Mouse (Mus musculus) right cerebral cortex, postnatal 25 days (tissue): ENCODE data around the gene N4bp2l2.
"Not testable (repeated sequence)": the region's sequence is repeated elsewhere in the genome, so short reads cannot be mapped to it uniquely, and the experiment has no call there.

Source experiments
- DNase-seq: peaks from one replicate; pipeline ENCODE4 v3.0.0; 2022

The N4bp2l2 gene

GRCm38 (mm10) chr5:150666133-150666739 lies at the start of gene N4bp2l2:
Gene N4bp2l2 (minus strand): TSS chr5:150666183.
- not testable (repeated sequence) for DNase-seq

GRCm38 (mm10) chr5:150713431-150713830 lies 47.4 kb upstream of the N4bp2l2 start:
- DNase-seq, result no peak

- no peak for DNase-seq
These were observed 45.5 kb upstream of the N4bp2l2 start for GRCm38 (mm10) chr5:150711503-150711902.

GRCm38 (mm10) chr5:150707181-150707580 lies 41.2 kb upstream of the N4bp2l2 start:
- DNase-seq, result not testable (repeated sequence)

- not testable (repeated sequence) for DNase-seq
These were observed 40.7 kb upstream of the N4bp2l2 start for GRCm38 (mm10) chr5:150706651-150707050.

GRCm38 (mm10) chr5:150702714-150703113 lies 36.7 kb upstream of the N4bp2l2 start:
- DNase-seq, result no peak

GRCm38 (mm10) chr5:150693277-150693676 lies 27.3 kb upstream of the N4bp2l2 start:
- DNase-seq, result no peak

- DNase-seq, result no peak
These were observed 24.7 kb upstream of the N4bp2l2 start for GRCm38 (mm10) chr5:150690685-150691084.

- DNase-seq, result not testable (repeated sequence)
These were observed 16.9 kb upstream of the N4bp2l2 start for GRCm38 (mm10) chr5:150682862-150683261.

GRCm38 (mm10) chr5:150674866-150675265 lies 8.9 kb upstream of the N4bp2l2 start:
- DNase-seq, result no peak

GRCm38 (mm10) chr5:150673880-150674621 lies 8.1 kb upstream of the N4bp2l2 start:
- DNase-seq, result peak; percentile 31

- peak; percentile 95 for DNase-seq
These were observed 7.3 kb upstream of the N4bp2l2 start, which contains the start of gene Pds5b for GRCm38 (mm10) chr5:150673153-150673835. Gene Pds5b (plus strand): TSS chr5:150673739.

GRCm38 (mm10) chr5:150672343-150672742 lies 6.4 kb upstream of the N4bp2l2 start:
- DNase-seq, result no peak

GRCm38 (mm10) chr5:150668731-150669130 lies 2.7 kb upstream of the N4bp2l2 start:
- no peak for DNase-seq

- peak; percentile 93 for DNase-seq
These were observed 640 bp downstream of the N4bp2l2 start for GRCm38 (mm10) chr5:150665132-150665954.

GRCm38 (mm10) chr5:150664794-150665131 lies 1.2 kb downstream of the N4bp2l2 start:
- DNase-seq, result no peak

- DNase-seq, result not testable (repeated sequence)
These were observed 2.1 kb downstream of the N4bp2l2 start for GRCm38 (mm10) chr5:150663926-150664325.

- not testable (repeated sequence) for DNase-seq
These were observed 5.7 kb downstream of the N4bp2l2 start for GRCm38 (mm10) chr5:150660296-150660695.

- DNase-seq, result not testable (repeated sequence)
These were observed 6.6 kb downstream of the N4bp2l2 start for GRCm38 (mm10) chr5:150659425-150659824.

GRCm38 (mm10) chr5:150654548-150654947 lies 11.4 kb downstream of the N4bp2l2 start:
- DNase-seq, result no peak

- no peak for DNase-seq
These were observed 13.4 kb downstream of the N4bp2l2 start for GRCm38 (mm10) chr5:150652578-150652977.

- DNase-seq, result no peak
These were observed 21.1 kb downstream of the N4bp2l2 start for GRCm38 (mm10) chr5:150644926-150645325.

GRCm38 (mm10) chr5:150643390-150643789 lies 22.6 kb downstream of the N4bp2l2 start:
- not testable (repeated sequence) for DNase-seq
